Mouse (Mus musculus): ENCODE measurements around the gene Psmd9. TPM values are rescaled to one million over a fixed set of nuclear protein-coding genes. Genes with fewer than 3 reads are reported as not detected.

Gene Psmd9
- polyA plus RNA-seq, 1 experiment from 2014 or later: 13.6 TPM

GRCm38 (mm10) chr5:123251834-123252233 is 82.6 kb downstream of the Psmd9 start, which contains the start of gene Wdr66:
Wdr66 (plus strand) TSS chr5:123252102.
- 16% methylated on average over 18 of the region's 18 CpGs for WGBS (ENCODE audit: missing documents)
- Histone ChIP-seq H3K4me3 (ENCODE audit: inconsistent target) (no peak within 1 kb of the TSS), H3K36me3 (ENCODE audit: inconsistent target) (peaks cover 11% of the 10 kb centered on the region; the same call in 1 of the 2 replicates), H3K27ac (no peak within 1 kb of the TSS), H3K79me2 (ENCODE audit: inconsistent target) (no peaks in the 10 kb centered on the region)

DNA sequence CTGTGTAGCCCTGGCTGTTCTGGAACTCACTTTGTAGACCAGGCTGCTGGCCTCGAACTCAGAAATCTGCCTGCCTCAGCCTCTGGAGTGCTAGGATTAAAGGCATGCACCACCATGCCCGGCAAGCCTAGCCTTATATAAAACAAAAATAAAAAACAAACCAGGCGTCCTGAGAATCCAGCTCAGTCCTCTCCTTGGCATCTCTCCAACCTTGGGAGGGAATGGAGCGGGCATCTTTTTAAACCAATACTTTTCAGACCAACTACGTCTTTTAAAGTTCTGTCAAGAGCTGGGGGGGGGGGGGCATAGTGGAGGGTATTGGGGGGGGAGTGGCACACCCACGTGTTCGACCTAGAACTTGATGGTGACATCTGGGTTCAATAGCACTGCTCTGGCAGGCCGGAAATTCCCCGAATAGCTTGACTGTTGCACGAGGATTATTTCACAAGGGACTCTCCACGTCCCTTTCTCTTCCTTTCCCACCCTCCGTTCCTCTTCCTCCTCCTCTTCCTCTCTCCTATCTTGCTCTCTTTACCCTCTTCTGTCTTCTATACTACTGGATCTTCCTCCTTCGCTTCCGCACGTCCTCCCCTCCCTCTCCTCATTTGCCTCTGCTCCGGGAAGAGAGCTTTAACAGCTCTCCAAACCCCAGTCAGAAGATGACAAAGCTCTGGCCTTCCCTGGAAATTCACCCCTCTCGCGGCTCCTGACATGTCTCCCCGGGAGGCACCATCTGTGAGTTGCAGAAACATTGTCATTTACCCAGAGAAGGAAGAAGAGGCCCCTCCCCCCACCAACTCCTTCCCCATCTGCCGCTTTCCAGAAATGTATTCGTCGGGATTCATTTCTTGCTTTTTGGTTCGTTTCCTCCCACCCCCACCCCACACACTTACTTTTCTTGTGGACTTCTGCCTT is 87.9 kb downstream of the Psmd9 start:
- WGBS (ENCODE audit: missing documents): 43% methylated on average over 23 of the region's 23 CpGs
- Histone ChIP-seq H3K36me3 (ENCODE audit: inconsistent target) (no peaks in the 10 kb centered on the region), H3K79me2 (ENCODE audit: inconsistent target) (no peaks in the 10 kb centered on the region), H3K27ac (no peak overlapping the region), H3K4me3 (ENCODE audit: inconsistent target) (no peak overlapping the region)

- Histone ChIP-seq H3K36me3 (ENCODE audit: inconsistent target) (no peaks in the 10 kb centered on the region), H3K79me2 (ENCODE audit: inconsistent target) (no peaks in the 10 kb centered on the region), H3K27ac (no peak overlapping the region), H3K4me3 (ENCODE audit: inconsistent target) (no peak overlapping the region)
- WGBS (ENCODE audit: missing documents): 53% methylated on average over 5 of the region's 5 CpGs
Measured at GRCm38 (mm10) chr5:123258990-123259389, 89.8 kb downstream of the Psmd9 start.

DNA sequence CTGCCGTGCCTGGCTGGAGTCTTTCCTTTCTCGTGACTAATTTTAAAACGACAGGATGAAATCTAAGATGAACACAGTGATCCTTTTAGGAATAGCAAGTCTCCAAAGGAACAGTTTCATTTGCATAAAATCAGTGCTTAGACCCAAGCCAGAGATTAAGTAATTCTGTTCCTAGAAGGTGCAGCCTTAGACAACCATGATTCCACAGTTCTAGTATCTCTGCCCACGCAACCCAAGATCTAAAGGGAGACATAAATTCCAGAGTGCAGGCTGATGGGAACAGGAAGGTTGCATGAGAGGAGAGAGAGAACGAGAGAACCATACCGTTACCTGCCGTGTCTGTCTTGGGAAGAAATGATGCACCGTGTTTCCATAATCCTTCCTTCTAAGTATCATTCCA is 91.5 kb downstream of the Psmd9 start:
- no peaks in the 10 kb centered on the region for H3K79me2 ChIP-seq (ENCODE audit: inconsistent target)
- H3K27ac ChIP-seq: no peak overlapping the region
- 86% methylated on average over 8 of the region's 8 CpGs for WGBS (ENCODE audit: missing documents)
- H3K4me3 ChIP-seq (ENCODE audit: inconsistent target): no peak overlapping the region
- no peaks in the 10 kb centered on the region for H3K36me3 ChIP-seq (ENCODE audit: inconsistent target)

- no peak overlapping the region for H3K27ac ChIP-seq
- 84% methylated on average over 3 of the region's 3 CpGs for WGBS (ENCODE audit: missing documents)
- no peaks in the 10 kb centered on the region for H3K79me2 ChIP-seq (ENCODE audit: inconsistent target)
- H3K4me3 ChIP-seq (ENCODE audit: inconsistent target): no peak overlapping the region
- no peaks in the 10 kb centered on the region for H3K36me3 ChIP-seq (ENCODE audit: inconsistent target)
Measured at GRCm38 (mm10) chr5:123266909-123267308, 97.7 kb downstream of the Psmd9 start.

DNA sequence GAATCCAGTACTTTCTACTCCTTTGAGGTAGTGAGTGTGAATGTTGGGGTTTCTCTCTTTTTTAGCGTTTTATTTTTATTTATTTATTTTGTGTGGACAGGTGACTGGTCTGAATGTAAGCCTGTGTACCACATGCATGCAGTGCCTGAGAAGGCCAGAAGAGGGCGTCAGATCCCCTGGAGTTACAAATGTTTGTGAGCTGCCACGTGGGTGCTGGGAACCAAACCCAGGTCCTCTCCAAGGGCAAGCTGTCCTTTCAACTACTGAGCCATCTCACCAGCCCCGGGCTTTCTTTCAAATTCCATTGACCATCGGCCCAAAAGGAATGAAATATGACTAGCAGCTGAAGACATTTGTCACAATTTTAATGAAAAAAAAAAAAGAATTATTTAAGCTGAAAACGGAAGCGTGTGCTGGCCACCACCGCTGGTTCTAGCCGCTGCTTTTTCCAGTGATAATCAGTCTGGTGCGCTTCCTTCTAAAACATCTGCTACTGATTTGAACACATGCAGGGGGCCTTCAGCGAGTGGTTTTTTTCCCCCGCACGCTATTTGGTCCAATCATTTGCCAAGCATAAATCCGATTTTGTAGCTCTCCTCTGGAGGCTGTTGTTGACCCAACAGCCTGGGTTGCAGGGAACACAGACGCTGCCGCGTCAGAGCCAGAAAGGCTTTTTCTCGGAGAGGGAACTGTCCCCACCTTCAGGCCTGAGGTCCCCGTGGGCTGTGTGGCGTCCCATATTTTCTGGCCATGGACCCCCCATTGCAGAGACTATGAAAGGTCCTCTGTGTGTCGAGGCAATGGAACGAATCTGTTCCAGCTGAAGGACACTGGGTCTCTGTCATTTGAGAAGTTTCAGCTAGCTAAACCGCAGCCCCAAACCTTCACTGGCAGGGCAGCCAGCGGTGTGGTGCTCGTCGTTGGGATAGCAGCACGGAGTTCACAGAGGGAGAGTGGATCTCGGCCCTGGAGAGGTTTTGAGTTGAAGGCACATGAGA is 99.6 kb downstream of the Psmd9 start:
- 87% methylated on average over 26 of the region's 28 CpGs for WGBS (ENCODE audit: missing documents)

DNA sequence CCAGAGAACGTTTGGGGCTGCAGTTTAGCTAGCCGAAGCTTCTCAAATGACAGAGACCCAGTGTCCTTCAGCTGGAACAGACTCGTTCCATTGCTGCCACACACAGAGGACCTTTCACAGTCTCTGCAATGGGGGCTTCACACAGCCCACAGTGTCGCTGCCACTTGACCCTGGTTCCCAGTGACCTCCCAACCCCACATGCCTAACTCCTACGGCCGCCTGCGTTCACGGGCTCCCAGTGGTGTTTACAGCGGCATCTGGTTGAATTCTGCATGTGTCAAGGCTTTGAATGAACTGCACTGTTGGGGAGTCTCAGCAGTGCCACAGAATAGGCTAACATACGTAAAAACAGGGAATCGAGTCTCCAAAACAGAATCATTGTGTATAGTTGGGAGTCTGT is 101.7 kb downstream of the Psmd9 start:
- Histone ChIP-seq H3K27ac (no peak overlapping the region), H3K36me3 (ENCODE audit: inconsistent target) (no peaks in the 10 kb centered on the region), H3K4me3 (ENCODE audit: inconsistent target) (no peak overlapping the region), H3K79me2 (ENCODE audit: inconsistent target) (no peaks in the 10 kb centered on the region)
- 91% methylated on average over 11 of the region's 11 CpGs for WGBS (ENCODE audit: missing documents)

More for the DNA sequence above, 99.6 kb downstream of the Psmd9 start:
- H3K27ac ChIP-seq: no peak overlapping the region
- H3K79me2 ChIP-seq (ENCODE audit: inconsistent target): no peaks in the 10 kb centered on the region
- H3K36me3 ChIP-seq (ENCODE audit: inconsistent target): no peaks in the 10 kb centered on the region
- H3K4me3 ChIP-seq (ENCODE audit: inconsistent target): no peak overlapping the region

- H3K4me3 ChIP-seq (ENCODE audit: inconsistent target): no peak overlapping the region
- H3K79me2 ChIP-seq (ENCODE audit: inconsistent target): no peaks in the 10 kb centered on the region
- no peak overlapping the region for H3K27ac ChIP-seq
- 91% methylated on average over 4 of the region's 5 CpGs for WGBS (ENCODE audit: missing documents)
- H3K36me3 ChIP-seq (ENCODE audit: inconsistent target): no peaks in the 10 kb centered on the region
Measured at GRCm38 (mm10) chr5:123272927-123273326, 103.7 kb downstream of the Psmd9 start.

DNA sequence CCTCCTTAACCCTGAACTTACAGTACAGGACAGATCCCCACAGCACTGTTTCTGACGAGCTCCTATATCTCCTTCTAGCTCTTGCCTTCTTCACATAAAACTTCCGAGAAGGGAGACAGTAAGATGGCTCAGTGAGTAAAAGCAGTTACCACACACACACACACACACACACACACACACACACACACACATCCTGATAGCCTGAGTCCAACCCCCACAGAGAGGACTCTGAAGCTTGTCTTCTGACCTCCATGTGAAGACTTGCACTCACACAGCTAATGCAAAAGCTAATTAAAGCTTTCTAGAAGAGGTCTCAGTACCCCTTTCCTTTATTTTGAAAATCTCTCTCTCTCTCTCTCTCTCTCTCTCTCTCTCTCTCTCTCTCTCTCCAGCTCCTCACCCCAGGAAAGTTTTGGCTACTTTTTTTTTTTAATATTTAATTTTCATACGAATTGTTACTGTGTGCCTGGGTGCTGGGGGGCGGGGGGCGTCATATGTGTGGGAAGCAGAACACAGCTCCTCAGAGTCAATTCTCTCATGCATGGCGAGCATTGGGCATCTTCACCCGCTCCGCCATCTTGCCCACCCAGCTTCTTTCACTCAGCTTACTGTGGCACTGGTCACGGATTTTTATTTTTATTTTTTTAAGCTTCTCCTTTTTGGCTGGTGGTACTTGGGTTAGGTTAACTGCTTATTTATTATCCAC is 107.6 kb downstream of the Psmd9 start:
- 86% methylated on average over 8 of the region's 9 CpGs for WGBS (ENCODE audit: missing documents)

DNA sequence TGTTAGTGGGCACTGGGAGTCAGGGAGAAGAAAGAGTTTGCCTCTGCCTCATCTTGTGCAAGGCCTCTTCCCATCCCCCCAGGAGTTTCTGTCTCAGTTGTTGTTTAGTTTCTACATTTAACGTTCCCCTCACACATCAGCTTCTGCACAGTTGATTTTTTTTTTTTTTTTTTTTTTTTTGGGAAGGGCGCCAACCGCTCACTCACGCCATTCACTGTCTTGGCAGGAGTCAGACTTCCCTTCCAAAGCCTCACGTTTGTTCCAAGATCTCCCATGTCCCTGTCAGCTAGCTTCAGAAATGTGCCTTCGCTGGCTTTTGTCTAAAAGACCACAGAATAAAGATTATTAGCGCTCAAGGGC is 108.1 kb downstream of the Psmd9 start:
- no peaks in the 10 kb centered on the region for H3K79me2 ChIP-seq (ENCODE audit: inconsistent target)
- no peaks in the 10 kb centered on the region for H3K36me3 ChIP-seq (ENCODE audit: inconsistent target)
- 20% methylated on average over 5 of the region's 7 CpGs for WGBS (ENCODE audit: missing documents)
- no peak overlapping the region for H3K4me3 ChIP-seq (ENCODE audit: inconsistent target)
- no peak overlapping the region for H3K27ac ChIP-seq

More for the DNA sequence above, 107.6 kb downstream of the Psmd9 start:
- Histone ChIP-seq H3K4me3 (ENCODE audit: inconsistent target) (no peak overlapping the region), H3K79me2 (ENCODE audit: inconsistent target) (no peaks in the 10 kb centered on the region), H3K27ac (no peak overlapping the region), H3K36me3 (ENCODE audit: inconsistent target) (no peaks in the 10 kb centered on the region)

DNA sequence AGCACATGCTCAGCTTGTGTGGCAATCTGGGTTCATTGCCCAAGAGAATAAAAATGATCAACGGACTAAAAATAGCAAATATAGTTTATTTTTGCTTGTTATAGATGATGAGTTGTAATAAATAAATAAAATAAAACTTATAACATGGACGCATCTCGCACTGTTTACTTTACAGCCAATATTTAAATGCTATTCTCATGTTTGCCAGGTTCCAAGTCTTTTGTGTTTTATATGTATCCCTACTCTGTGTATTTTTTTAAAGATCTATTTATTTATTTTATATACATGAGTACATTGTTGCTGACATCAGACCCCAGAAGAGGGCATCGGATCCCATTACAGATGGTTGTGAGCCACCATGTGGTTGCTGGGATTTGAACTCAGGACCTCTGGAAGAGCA is 108.5 kb downstream of the Psmd9 start:
- WGBS (ENCODE audit: missing documents): 92% methylated on average over 4 of the region's 4 CpGs
- no peaks in the 10 kb centered on the region for H3K36me3 ChIP-seq (ENCODE audit: inconsistent target)
- H3K79me2 ChIP-seq (ENCODE audit: inconsistent target): no peaks in the 10 kb centered on the region
- no peak overlapping the region for H3K4me3 ChIP-seq (ENCODE audit: inconsistent target)
- H3K27ac ChIP-seq: no peak overlapping the region

DNA sequence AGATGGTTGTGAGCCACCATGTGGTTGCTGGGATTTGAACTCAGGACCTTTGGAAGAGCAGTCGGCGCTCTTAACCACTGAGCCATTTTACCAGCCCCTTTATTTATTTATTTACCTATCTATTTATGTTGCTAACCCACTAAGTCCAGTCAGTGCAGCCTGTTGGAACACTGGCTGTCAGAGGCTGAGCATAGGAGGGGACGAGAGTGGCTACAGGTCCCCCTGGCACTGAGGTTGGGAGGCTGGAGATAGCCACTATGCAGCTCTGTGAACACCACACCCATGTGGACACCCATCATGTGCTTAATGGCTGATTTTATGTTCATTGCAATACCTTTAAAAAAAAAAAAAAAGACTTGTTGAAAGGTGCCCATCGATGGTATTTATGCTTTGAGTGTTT is 110.0 kb downstream of the Psmd9 start:
- Histone ChIP-seq H3K79me2 (ENCODE audit: inconsistent target) (no peaks in the 10 kb centered on the region), H3K4me3 (ENCODE audit: inconsistent target) (no peak overlapping the region), H3K27ac (no peak overlapping the region), H3K36me3 (ENCODE audit: inconsistent target) (no peaks in the 10 kb centered on the region)
- WGBS (ENCODE audit: missing documents): 79% methylated on average over 4 of the region's 4 CpGs

DNA sequence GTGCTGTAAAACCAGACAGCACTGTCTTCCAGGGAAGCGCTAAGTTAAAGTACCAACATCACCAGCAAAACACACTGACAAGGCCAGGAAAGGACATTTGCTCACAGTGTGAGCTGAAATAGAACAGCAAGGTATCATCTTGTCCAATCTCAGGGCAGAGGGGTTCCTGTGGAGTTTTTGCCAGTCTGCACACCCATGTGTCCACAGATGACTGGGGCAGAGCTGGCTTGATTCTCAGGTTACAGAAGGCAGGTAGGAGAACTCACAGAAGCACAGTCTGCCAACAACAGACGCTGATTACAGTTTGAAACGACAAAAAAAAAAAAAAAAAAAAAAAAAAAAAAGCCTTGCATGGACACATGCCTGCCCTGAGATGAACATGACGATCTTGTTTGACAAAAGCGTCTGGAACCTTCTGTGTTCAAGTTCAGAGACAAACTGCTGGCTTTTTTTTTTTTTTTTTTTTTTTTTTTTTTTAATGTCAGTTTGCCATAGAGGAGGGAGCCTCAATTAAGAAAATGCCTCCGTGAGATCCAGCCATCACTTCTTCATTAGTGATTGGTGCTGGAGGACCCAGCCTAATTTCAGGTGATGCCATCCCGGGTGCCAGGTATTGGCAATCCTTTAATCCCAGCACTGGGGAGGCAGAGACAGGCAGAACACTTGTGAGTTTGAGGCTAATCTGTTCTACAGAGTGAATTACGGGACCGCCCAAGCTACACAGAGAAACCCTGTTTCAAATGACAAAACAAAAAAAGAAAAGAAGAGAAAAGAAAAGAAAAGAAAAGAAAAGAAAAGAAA is 112.3 kb downstream of the Psmd9 start:
- Histone ChIP-seq H3K36me3 (ENCODE audit: inconsistent target) (no peaks in the 10 kb centered on the region), H3K4me3 (ENCODE audit: inconsistent target) (no peak overlapping the region), H3K79me2 (ENCODE audit: inconsistent target) (no peaks in the 10 kb centered on the region), H3K27ac (no peak overlapping the region)
- WGBS (ENCODE audit: missing documents): 94% methylated on average over 7 of the region's 9 CpGs

GRCm38 (mm10) chr5:123285174-123285573 is 116.0 kb downstream of the Psmd9 start:
- no peaks in the 10 kb centered on the region for H3K79me2 ChIP-seq (ENCODE audit: inconsistent target)
- H3K27ac ChIP-seq: no peak overlapping the region
- H3K36me3 ChIP-seq (ENCODE audit: inconsistent target): no peaks in the 10 kb centered on the region
- WGBS (ENCODE audit: missing documents): 46% methylated on average over 7 of the region's 8 CpGs
- no peak overlapping the region for H3K4me3 ChIP-seq (ENCODE audit: inconsistent target)
